9 mouse cellular contexts compared by ENCODE assay signal in the genomic region with DNA sequence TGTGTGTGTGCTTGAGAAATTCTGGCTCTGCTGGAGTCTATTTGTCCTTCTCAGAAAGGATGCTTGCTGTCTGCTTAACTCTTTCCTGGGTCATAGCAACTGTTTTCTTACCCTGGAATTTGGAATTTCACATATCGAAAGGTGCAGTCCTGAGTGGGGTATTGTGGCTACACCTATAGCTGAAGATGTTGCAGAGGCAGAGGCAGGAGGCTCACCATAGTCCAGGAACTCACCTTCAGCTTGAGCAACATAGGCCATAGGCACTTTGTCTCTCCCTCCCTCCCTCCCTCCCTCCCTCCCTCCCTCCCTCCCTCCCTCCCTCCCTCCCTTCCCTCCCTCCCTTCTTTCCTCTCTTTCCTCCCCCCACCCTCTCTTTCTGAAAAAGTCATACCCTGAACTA.
DNase-seq lines count a peak whose midpoint lies in the region; ATAC-seq and TF ChIP-seq lines count a peak whose summit lies in the region.
"Had no signal": no experiment of that assay in that cellular context is flagged by ENCODE, and none has a peak within 500 bp of the region (broad histone marks: within the 10 kb centered on the region; RNA-seq: fewer than 3 reads in every experiment).

No protein-coding gene starts in this region.

- no peak for DNase-seq in hindbrain, embryonic 10.5 days (ENCODE audit: low spot score)
- DNase-seq in thymus, adult 2 months = no peak
- DNase-seq in left cerebral cortex, postnatal 36 days (ENCODE audit: low spot score in 2 of 2) = no peak

- H3K27me3 ChIP-seq in intestine, embryonic 15.5 days (replicated peaks) = no peaks in the 10 kb centered on the region
- H3K27me3 ChIP-seq in intestine, embryonic 16.5 days (replicated peaks; ENCODE audit: control insufficient read depth, insufficient read depth, low read length) = no peaks in the 10 kb centered on the region
- no peaks in the 10 kb centered on the region; the same call in 1 of the 2 replicates for H3K27me3 ChIP-seq in embryonic facial prominence, embryonic 13.5 days
- H3K27me3 ChIP-seq in hindbrain, embryonic 10.5 days (ENCODE audit: insufficient read depth, poor library complexity, severe bottlenecking) = no peaks in the 10 kb centered on the region
- no peaks in the 10 kb centered on the region for H3K27me3 ChIP-seq in midbrain, embryonic 15.5 days (replicated peaks)
- H3K27me3 ChIP-seq in thymus, adult 2 months (ENCODE audit: control insufficient read depth, insufficient read depth, low read length) = no peaks in the 10 kb centered on the region

- H3K4me1 ChIP-seq in intestine, embryonic 15.5 days (replicated peaks) = 0 out of 2 replicates have a peak, but pooled peaks cover 2% of the 10 kb centered on the region
- H3K4me1 ChIP-seq in intestine, embryonic 16.5 days (ENCODE audit: control insufficient read depth, insufficient read depth, low read length) = no peaks in the 10 kb centered on the region
- peaks cover 14% of the 10 kb centered on the region for H3K4me1 ChIP-seq in embryonic facial prominence, embryonic 13.5 days
- H3K4me1 ChIP-seq in hindbrain, embryonic 10.5 days (replicated peaks) = peaks cover 22% of the 10 kb centered on the region
- H3K4me1 ChIP-seq in midbrain, embryonic 15.5 days = peaks cover 20% of the 10 kb centered on the region
- H3K4me1 ChIP-seq in thymus, adult 2 months (replicated peaks; ENCODE audit: control insufficient read depth, insufficient read depth, low read length) = no peaks in the 10 kb centered on the region

- no peak overlapping the region for H3K4me3 ChIP-seq in intestine, embryonic 15.5 days (replicated peaks)
- no peak overlapping the region for H3K4me3 ChIP-seq in intestine, embryonic 16.5 days (ENCODE audit: low read length)
- H3K4me3 ChIP-seq in embryonic facial prominence, embryonic 13.5 days = no peak overlapping the region
- H3K4me3 ChIP-seq in hindbrain, embryonic 10.5 days = peak overlapping the region; percentile 41
- peak overlapping the region; percentile 34 for H3K4me3 ChIP-seq in midbrain, embryonic 15.5 days
- no peak overlapping the region for H3K4me3 ChIP-seq in thymus, adult 2 months (ENCODE audit: control insufficient read depth, insufficient read depth, low read length)

- no peak overlapping the region for H3K27ac ChIP-seq in intestine, embryonic 15.5 days
- H3K27ac ChIP-seq in intestine, embryonic 16.5 days (ENCODE audit: low read length) = no peak overlapping the region
- no peak overlapping the region for H3K27ac ChIP-seq in embryonic facial prominence, embryonic 13.5 days
- H3K27ac ChIP-seq in hindbrain, embryonic 10.5 days = peak overlapping the region; percentile 75
- peak overlapping the region; percentile 72 for H3K27ac ChIP-seq in midbrain, embryonic 15.5 days
- no peak overlapping the region for H3K27ac ChIP-seq in thymus, adult 2 months (ENCODE audit: control insufficient read depth, insufficient read depth, low read length)
- H3K27ac ChIP-seq: liver, embryonic 14.5 days had no signal

- no peak overlapping the region for H3K9ac ChIP-seq in intestine, embryonic 15.5 days
- H3K9ac ChIP-seq in intestine, embryonic 16.5 days (ENCODE audit: low read depth, low read length) = no peak overlapping the region
- no peak overlapping the region for H3K9ac ChIP-seq in embryonic facial prominence, embryonic 13.5 days
- no peak overlapping the region; the same call in 1 of the 2 replicates for H3K9ac ChIP-seq in midbrain, embryonic 15.5 days
- H3K9ac ChIP-seq: liver, embryonic 14.5 days had no signal

- no peak for TF ChIP-seq CTCF in thymus, adult 2 months (IDR thresholded peaks at IDR 0.05; ENCODE audit: borderline replicate concordance, control insufficient read depth, extremely low read depth, insufficient read depth, low read length, poor library complexity)

- no peaks in the 10 kb centered on the region for H3K9me3 ChIP-seq in intestine, embryonic 15.5 days
- no peaks in the 10 kb centered on the region for H3K9me3 ChIP-seq in intestine, embryonic 16.5 days (ENCODE audit: control insufficient read depth, low read length)
- no peaks in the 10 kb centered on the region for H3K9me3 ChIP-seq in embryonic facial prominence, embryonic 13.5 days
- H3K9me3 ChIP-seq in hindbrain, embryonic 10.5 days = no peaks in the 10 kb centered on the region
- H3K9me3 ChIP-seq in midbrain, embryonic 15.5 days = no peaks in the 10 kb centered on the region

- H3K36me3 ChIP-seq in intestine, embryonic 15.5 days = no peaks in the 10 kb centered on the region
- no peaks in the 10 kb centered on the region for H3K36me3 ChIP-seq in intestine, embryonic 16.5 days (ENCODE audit: control insufficient read depth, insufficient read depth, low read length)
- no peaks in the 10 kb centered on the region for H3K36me3 ChIP-seq in embryonic facial prominence, embryonic 13.5 days
- H3K36me3 ChIP-seq in hindbrain, embryonic 10.5 days = no peaks in the 10 kb centered on the region
- no peaks in the 10 kb centered on the region for H3K36me3 ChIP-seq in midbrain, embryonic 15.5 days (replicated peaks)
- H3K36me3 ChIP-seq in thymus, adult 2 months (ENCODE audit: control insufficient read depth, insufficient read depth, low read length) = no peaks in the 10 kb centered on the region

- 91% methylated on average over 1 of the region's 1 CpGs for WGBS in intestine, embryonic 15.5 days
- WGBS in intestine, embryonic 16.5 days = 91% methylated on average over 1 of the region's 1 CpGs
- 92% methylated on average over 1 of the region's 1 CpGs for WGBS in embryonic facial prominence, embryonic 13.5 days
- 81% methylated on average over 1 of the region's 1 CpGs for WGBS in hindbrain, embryonic 10.5 days
- WGBS in midbrain, embryonic 15.5 days = 43% methylated on average over 1 of the region's 1 CpGs
- WGBS in thymus, adult 2 months = 81% methylated on average over 1 of the region's 1 CpGs

- TF ChIP-seq POLR2A in thymus, adult 2 months (IDR thresholded peaks at IDR 0.05; ENCODE audit: control insufficient read depth, extremely low read depth, insufficient read depth, low read length, poor library complexity) = no peak

- ATAC-seq in intestine, embryonic 15.5 days = no peak
- no peak for ATAC-seq in intestine, embryonic 16.5 days
- no peak for ATAC-seq in embryonic facial prominence, embryonic 13.5 days (ENCODE audit: insufficient number of reproducible peaks, insufficient read depth, low FRiP score, low TSS enrichment, low read depth)
- peak; percentile 65 for ATAC-seq in midbrain, embryonic 15.5 days (replicated peaks)
- ATAC-seq in monocyte, adult 5-6 weeks (replicated peaks; ENCODE audit: insufficient number of reproducible peaks, low FRiP score, low TSS enrichment, poor library complexity, severe bottlenecking) = no peak

- peak overlapping the region; percentile 31; the same call in 1 of the 2 replicates for H3K4me2 ChIP-seq in intestine, embryonic 15.5 days (replicated peaks)
- no peak overlapping the region for H3K4me2 ChIP-seq in intestine, embryonic 16.5 days (ENCODE audit: low read depth, low read length)
- H3K4me2 ChIP-seq in embryonic facial prominence, embryonic 13.5 days = peak overlapping the region; percentile 59
- peak overlapping the region; percentile 45 for H3K4me2 ChIP-seq in midbrain, embryonic 15.5 days

- intact Hi-C loops in left cerebral cortex, postnatal 36 days (cut with DNase I) = no loop called here

Comparison
In these comparisons a context has a peak if more than half of its experiments do, and no peak if none do; other contexts are left out.
1. H3K27ac ChIP-seq: peak in hindbrain, embryonic 10.5 days (single experiment) and midbrain, embryonic 15.5 days (single experiment); none in intestine, embryonic 15.5 days (single experiment), intestine, embryonic 16.5 days (single experiment), embryonic facial prominence, embryonic 13.5 days (single experiment) and thymus, adult 2 months (single experiment).
2. H3K4me3 ChIP-seq: peak in hindbrain, embryonic 10.5 days (single experiment) and midbrain, embryonic 15.5 days (single experiment); none in intestine, embryonic 15.5 days (single experiment), intestine, embryonic 16.5 days (single experiment), embryonic facial prominence, embryonic 13.5 days (single experiment) and thymus, adult 2 months (single experiment).